Mouse (Mus musculus): ENCODE results near the gene Vwa3a.

DNA sequence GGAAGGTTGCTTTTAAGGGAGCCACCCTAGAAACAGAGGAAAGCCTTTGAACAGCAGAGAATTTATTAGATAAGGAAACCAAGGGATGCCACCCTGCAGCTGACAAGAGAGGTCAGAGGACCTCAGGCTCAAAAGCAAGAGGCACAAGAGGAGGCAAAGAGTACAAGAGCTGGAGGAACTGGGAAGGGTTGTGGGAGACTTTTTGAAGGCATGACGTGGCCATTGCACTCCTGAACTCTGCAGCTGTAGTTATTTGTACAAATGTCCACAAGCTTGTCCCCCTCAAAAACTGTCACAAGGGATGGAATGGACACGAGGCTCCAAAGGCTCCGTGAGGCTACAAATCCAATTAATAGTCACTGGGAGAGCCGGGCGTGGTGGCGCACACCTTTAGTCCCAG lies 5.5 kb downstream of the Vwa3a start:
- TF ChIP-seq CTCF (IDR thresholded peaks at IDR 0.05; ENCODE audit: low read depth, low read length) = no peak
- TF ChIP-seq GATA1 (IDR thresholded peaks at IDR 0.05; ENCODE audit: borderline replicate concordance, low read length) = no peak
- TF ChIP-seq TAL1 (conservative IDR thresholded peaks at IDR 0.05; ENCODE audit: low read depth, low read length) = no peak
- no peak for TF ChIP-seq POLR2AphosphoS5 (IDR thresholded peaks at IDR 0.05; ENCODE audit: insufficient replicate concordance, low read depth, low read length)

Measured in G1E (cell line).